Mouse (Mus musculus): ENCODE measurements around the gene Pik3ip1. TPM values are rescaled to one million over a fixed set of nuclear protein-coding genes. Genes with fewer than 3 reads are reported as not detected.

Gene Pik3ip1
- total RNA-seq, 2 experiments from 2014 or later: 27.0 to 27.4 TPM

DNA sequence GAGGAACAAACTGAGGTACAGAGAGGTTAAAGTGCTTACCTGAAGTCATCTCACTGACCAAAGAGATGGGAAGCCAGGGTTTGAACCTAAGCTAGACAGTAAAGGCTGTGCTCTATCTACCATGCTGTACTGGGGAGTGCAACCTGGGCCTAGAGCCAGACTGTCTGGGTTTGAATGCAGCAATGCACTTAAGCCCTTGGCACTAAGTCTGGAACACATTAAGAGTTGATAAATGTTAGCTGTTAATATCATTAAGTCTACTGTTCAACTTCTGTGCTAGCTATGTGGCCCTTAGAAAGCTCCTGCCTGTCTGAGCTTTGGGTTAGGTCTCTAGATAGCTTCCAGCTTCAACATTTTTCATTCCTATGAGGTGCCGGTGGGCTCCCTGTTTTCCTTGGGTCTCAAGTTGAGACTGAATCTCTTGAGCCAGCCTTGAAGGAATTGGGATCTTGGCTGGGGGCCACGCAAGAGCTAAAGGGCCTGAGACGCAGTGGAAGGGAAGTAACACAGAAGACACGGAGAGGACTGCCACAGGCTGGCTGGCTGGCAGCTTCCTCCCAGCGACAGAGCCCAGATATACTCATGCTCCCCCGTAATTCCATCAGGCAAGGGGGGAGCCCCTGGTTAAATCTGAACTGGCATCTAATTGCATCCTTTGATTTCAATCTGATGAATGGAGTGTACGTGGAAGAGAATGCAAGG is 43.5 kb downstream of the Pik3ip1 start:
- peak; percentile 26 to 48 for DNase-seq (ENCODE audit: low spot score in 2 of 2)

DNA sequence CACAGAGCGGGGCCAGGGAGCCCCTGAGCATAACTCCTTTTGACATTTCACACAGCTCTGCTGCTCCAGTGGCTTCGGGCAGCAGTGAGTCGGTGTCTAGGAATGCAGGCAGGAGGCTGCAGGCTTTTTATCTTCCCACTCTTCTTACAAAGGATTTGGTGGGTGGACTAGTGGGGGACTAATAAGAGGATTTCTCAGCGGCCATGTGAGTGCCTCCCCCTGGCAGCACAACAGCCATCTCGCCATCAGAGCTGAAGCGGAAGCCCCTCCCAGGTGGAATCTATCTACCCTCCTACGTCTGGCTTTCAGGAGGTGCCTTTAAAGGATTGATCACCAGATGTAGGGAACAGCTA is 44.1 kb downstream of the Pik3ip1 start:
- peak in 1 of 2 experiments; percentile 19 for DNase-seq (ENCODE audit: low spot score in 2 of 2)

DNA sequence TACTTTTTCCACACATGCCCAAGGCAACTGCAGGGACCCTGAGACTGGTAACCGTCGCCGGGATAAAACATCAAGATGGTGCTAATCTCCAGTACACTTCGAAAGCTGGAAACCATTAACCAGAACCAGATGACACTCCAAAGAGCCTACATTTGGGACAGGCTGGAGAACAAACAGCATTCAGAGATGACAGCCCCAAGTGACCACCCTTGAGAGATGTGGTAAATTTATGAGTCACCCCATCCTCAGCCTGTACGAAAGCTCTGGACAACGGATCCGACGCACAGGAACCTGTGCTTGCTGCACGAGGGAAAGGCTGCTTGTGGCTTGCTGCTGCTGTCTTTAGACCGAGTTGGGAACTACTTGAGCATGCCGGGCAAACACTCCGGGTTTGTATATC is 44.5 kb downstream of the Pik3ip1 start:
- DNase-seq (ENCODE audit: low spot score in 2 of 2): no peak

DNA sequence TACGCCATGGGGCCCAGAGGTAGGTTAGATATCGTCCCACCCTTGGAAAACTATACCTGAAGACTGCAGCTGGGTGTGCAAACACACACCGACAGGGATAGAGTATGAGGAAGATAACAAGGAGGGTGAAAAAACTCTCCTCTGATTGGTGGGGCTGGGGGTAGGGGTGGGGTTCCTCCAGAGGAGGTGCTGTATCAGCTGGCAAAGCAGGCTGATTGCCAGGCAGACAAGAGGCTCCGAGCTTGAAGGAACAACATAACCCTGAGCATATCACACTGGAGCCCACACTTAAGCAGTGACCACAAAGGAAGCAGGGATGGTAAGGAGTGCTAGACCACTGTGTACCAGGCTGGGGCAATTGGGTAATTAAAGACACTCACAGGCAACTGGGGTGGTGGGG is 49.2 kb downstream of the Pik3ip1 start:
- no peak for DNase-seq (ENCODE audit: low spot score in 2 of 2)

DNA sequence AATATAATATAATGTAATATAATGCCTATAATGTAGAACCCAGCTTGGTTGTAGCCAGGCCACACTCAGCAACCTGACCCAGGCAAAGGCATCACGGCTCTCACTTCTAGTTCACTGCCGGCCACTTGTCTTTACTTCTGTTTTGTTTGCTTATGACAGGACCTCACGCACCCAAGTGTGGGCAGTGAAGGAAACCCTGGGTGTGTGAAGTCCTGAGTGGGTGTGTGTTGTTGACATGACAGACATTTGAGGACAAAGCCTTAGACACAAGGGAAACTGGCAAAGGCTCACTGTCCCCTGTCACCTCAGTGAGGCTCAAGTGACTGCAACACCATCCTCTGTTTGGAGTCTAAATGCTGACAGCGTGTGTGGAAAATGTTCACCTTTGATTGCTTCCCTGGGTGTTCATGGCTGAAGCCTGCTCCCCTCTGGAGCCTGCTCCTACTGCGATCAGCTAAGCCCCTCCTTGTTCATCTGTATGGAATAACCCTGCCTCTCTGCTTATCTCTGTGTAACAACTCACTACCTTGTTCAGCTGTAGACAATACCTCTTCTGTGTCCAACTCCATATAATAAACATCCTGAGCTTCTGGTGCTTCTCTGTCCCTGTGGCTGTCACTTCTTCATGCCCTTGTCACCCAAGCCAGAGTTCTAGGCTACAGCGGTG is 51.1 kb downstream of the Pik3ip1 start:
- no peak for DNase-seq (ENCODE audit: low spot score in 2 of 2)

DNA sequence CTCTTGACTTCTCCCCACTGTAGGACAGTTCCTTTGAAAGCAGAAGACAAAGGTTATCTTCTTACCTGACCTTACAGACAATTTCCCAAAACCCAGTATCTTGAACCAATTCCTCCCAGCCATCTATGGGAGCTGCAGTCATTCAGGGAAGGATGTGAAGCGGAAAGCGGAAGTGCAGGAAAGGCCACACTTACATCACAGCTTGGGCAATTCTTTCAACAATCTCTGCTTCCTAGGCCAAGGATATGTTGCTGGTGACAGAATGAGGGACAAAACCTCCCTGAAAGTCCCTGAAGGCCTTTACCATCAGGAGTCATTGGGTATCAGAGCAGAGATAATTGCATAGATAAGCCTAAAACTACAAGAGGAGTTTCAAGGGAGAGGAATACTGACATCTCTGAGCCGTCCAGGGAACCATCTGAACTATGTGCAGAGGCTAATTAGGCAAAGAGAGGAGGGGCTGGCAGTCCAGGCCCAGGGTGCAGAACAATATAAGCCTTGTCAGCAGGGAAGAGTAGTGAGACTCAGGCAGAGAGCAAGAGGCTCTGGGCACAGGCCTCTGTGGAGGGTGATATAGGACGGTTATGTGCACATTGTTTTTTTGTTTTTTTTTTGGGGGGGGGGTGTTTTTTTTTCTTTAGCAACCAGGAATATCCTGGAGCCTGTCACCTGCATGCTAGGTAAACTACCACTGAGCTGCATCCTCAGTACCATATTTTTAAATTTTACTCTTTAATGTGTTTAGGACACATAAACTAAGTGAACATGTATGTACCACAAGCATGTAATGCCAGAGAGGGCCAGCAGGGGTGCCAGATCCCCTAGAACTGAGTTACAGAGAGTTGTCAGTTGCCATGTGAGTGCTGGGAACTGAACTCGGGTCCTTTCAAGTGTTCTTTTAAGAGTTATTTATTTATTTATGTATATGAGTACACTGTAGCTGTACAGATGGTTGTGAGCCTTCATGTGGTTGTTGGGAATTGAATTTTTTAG is 52.7 kb downstream of the Pik3ip1 start:
- DNase-seq (ENCODE audit: low spot score in 2 of 2): no peak

DNA sequence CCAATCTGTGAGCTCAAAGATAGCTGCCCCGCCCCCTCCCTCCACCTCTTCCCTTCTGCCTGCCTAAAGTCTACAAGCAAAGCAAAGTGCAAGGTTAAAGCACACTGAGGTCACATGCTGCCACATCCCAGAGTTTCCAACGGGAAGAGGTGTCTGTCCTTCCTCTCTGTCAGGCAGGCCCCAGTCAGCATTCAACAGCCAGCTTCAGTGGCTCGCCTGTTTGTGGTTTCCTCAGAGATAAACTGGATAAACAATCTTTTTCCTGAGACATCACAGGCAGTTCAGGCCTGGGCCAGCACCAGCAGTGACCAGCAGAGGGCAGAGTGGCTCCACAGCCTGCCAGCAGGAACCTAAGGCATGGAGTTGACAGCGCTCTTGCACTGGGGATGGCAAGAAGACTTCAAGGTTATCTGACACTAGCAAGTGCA is 56.8 kb downstream of the Pik3ip1 start:
- peak; percentile 93 to 95 for DNase-seq (ENCODE audit: low spot score in 2 of 2)

DNA sequence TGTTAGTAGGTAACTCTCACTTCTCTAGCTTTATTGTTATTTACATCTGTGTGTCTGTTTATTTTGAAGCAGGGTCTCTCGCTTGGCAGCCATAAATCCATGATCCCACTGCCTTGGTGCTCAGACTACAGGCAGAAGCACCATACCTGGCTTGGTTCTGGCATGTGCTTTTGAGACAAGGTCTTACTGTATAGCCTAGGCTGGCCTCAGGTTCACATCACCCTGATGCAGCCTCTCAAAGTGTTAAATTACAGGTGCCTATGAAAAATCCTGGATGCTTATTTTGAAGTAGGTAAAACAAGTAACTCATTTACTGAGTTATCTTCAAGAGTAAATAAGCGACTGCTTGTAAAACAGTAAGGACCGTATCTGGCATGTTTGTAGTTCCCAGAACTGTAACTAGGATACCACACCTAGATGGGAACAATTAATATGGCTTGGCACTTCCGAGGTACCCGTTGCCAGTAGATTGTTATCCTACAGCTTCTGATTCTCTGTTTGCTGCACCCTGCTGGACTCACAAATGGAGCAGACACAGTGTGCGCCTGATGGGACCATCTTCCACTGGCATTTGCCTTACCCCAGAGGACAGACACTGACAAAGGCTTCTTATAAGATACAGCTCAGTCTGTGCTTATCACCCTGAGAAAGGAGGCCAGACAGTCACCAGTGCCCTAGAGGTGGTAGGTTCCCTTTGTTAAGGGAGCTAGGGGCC is 57.4 kb downstream of the Pik3ip1 start:
- no peak for DNase-seq (ENCODE audit: low spot score in 2 of 2)

DNA sequence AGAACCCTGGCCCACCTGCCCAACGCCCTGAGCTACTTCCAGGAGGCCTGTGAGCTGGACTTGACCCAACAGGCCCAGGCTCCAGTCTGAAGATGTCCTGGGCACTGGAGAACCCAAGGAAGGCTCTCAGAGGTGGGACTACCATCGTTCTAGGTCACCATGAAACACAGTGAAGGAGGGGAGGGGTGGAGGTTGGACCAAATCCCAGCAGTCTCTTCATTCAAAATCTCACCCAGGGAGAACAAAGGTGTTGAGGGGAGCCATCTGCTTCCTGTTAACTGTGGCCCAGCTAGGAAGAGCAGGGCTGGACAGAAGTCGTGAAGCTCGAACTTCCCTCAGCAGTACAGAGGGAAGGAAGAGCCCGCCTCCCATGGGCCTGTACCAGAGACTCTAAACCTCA is 59.8 kb downstream of the Pik3ip1 start:
- no peak for DNase-seq (ENCODE audit: low spot score in 2 of 2)

DNA sequence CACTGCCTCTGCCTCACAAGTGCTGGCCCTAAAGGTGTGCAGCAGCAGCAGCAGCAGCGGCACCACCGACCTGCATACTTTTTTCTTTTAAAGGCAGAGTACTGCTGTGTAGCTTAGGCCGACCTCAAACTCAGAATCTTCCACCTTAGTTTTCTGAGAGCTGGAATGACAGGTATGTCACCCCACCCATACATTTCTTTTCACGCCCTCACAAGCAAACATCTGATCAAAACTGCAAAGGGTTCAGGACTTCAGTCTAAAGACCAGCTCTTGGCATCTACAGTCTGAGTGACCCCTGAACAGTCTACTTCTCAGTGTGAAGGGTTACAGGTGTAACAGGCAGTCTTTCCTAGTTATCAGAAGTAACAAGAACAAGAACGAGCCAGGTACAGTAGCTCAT is 60.6 kb downstream of the Pik3ip1 start:
- no peak for DNase-seq (ENCODE audit: low spot score in 2 of 2)

DNA sequence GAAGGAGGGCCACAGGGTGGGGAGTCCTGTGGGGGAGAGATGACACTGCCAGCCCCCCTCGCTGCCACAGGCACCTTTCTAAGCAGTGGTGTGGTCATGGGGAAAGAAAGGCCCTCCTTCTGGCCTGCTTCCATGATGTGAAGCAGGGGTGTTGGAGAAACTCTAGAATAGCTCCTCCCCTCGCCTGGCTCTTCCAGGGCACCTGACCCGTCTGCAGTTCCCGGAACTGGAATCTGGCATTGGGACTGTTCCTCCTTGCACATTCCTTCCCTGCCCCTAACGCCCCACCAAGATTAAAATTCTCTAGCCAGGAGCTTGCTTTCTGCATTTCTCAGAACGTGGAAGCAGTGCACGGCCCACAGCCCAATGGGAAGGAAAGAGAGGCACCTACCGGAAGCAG is 62.3 kb downstream of the Pik3ip1 start:
- DNase-seq (ENCODE audit: low spot score in 2 of 2): no peak

Other genes with a start within 250 kb of the Pik3ip1 start
- gene Sfi1, start 136.9 kb upstream of the Pik3ip1 start, total RNA-seq (2021): 10 to 100 TPM; 50.6 to 81.4 TPM
- 10 to 100 TPM; 64.2 to 66.4 TPM for gene Eif4enif1, start 128.0 kb upstream of the Pik3ip1 start, total RNA-seq (2021)
- 10 to 100 TPM; 94.5 to 98.3 TPM for gene Drg1, start 64.0 kb upstream of the Pik3ip1 start, total RNA-seq (2021)
- gene Patz1, start 41.5 kb upstream of the Pik3ip1 start, total RNA-seq (2021): 10 to 100 TPM; 54.0 to 57.7 TPM
- gene Limk2, start 78.8 kb downstream of the Pik3ip1 start, total RNA-seq (2021): 100 to 1,000 TPM; 108 to 126 TPM
- 10 to 100 TPM; 22.2 to 24.0 TPM for gene Rnf185, start 122.0 kb downstream of the Pik3ip1 start, total RNA-seq (2021)
- 10 to 100 TPM; 11.3 to 17.0 TPM for gene Pla2g3, start 157.9 kb downstream of the Pik3ip1 start, total RNA-seq (2021)
- gene Inpp5j, start 174.4 kb downstream of the Pik3ip1 start, total RNA-seq (2021): 10 to 100 TPM; 47.0 to 52.9 TPM
- gene Selenom, start 184.3 kb downstream of the Pik3ip1 start, total RNA-seq (2021): 100 to 1,000 TPM; 250 to 255 TPM
- 10 to 100 TPM; 17.0 TPM for gene Smtn, start 210.2 kb downstream of the Pik3ip1 start, total RNA-seq (2021)

Data from layer of hippocampus, postnatal 10 days (tissue).